Mouse (Mus musculus) neutrophil, adult 83 days (primary cell): ENCODE data around the gene Nol7. TPM values are rescaled to one million over a fixed set of nuclear protein-coding genes. Genes with fewer than 3 reads are reported as not detected.

Experiments used
- total RNA-seq, 2 experiments: library from RNA; stranded (reverse); gene quantifications; one replicate each; pipeline ENCODE4 v1.2.4; 2023

The Nol7 gene
- total RNA-seq = 10 to 100 TPM; 68.0 to 75.6 TPM

GRCm38 (mm10) chr13:43398297-43399080 lies at the start of gene Nol7:
Gene Nol7, plus strand, starts transcription at chr13:43398390.

GRCm38 (mm10) chr13:43364985-43365824 lies 33.0 kb upstream of the Nol7 start, which contains the start of gene Sirt5:
Gene Sirt5, plus strand, starts transcription at chr13:43365496.

Other genes with a start within 250 kb of the Nol7 start
- 1 to 10 TPM; 7.2 to 7.4 TPM for gene Tbc1d7, start 226.9 kb upstream of the Nol7 start, total RNA-seq
- 10 to 100 TPM; 27.9 to 39.1 TPM for gene Gfod1, start 94.2 kb upstream of the Nol7 start, total RNA-seq
- gene Sirt5, start 32.9 kb upstream of the Nol7 start, total RNA-seq = 1 to 10 TPM; 4.1 to 5.2 TPM
- gene Ranbp9, start 82.9 kb downstream of the Nol7 start, total RNA-seq = 100 to 1,000 TPM in 1 of 2 experiments, 10 to 100 TPM in 1; 91.3 to 105 TPM
- 10 to 100 TPM; 14.3 to 14.7 TPM for gene Mcur1, start 161.8 kb downstream of the Nol7 start, total RNA-seq
- not detected for gene Rnf182, start 217.3 kb downstream of the Nol7 start, total RNA-seq